Mouse (Mus musculus) heart, embryonic 16.5 days (tissue): ENCODE measurements at regions not wholly inside any gene's neighbourhood (a gene's known extent, or its start where the extent isn't known, plus 50 kb on each side); places are given as distances from the start of the nearest gene placed in this dataset.
"Not testable (repeated sequence)": the region's sequence is repeated elsewhere in the genome, so short reads cannot be mapped to it uniquely, and the experiment has no call there.

ENCODE experiments used
- ATAC-seq: fragments of 200-750 bp; cut with Nextera tagmentation; replicated peaks from 2 replicates; pipeline ENCODE4 v1.8.0; 2017; ENCODE audit warnings: moderate number of reproducible peaks; ENCODE audit not compliant: insufficient read depth, low FRiP score; ENCODE audit errors: extremely low read depth
- H3K27ac ChIP-seq: fragments of 300-500 bp; sonication (generic); 2 replicates; pipeline ENCODE4 v1.5.1; 2014; ENCODE audit warnings: mild to moderate bottlenecking, low read length, control low read depth, moderate library complexity
- H3K27me3 ChIP-seq: fragments of 300-500 bp; sonication (generic); 2 replicates; pipeline ENCODE4 v1.6.1; 2014; ENCODE audit warnings: low read length, mixed read lengths; ENCODE audit not compliant: control insufficient read depth, insufficient read depth
- H3K36me3 ChIP-seq: fragments of 300-500 bp; sonication (generic); 2 replicates; pipeline ENCODE4 v1.6.1; 2014; ENCODE audit not compliant: control insufficient read depth, insufficient read depth
- H3K4me1 ChIP-seq: fragments of 300-500 bp; sonication (generic); 2 replicates; pipeline ENCODE4 v1.6.1; 2014; ENCODE audit warnings: low read length, mixed read lengths; ENCODE audit not compliant: control insufficient read depth, insufficient read depth
- H3K4me2 ChIP-seq: fragments of 300-500 bp; sonication (generic); 2 replicates; pipeline ENCODE4 v1.6.1; 2014; ENCODE audit warnings: low read depth, mild to moderate bottlenecking, control low read depth, low read length
- H3K4me3 ChIP-seq: fragments of 300-500 bp; sonication (generic); 2 replicates; pipeline ENCODE4 v1.5.1; 2014; ENCODE audit warnings: mild to moderate bottlenecking, control low read depth, low read length
- H3K9ac ChIP-seq: fragments of 300-500 bp; sonication (generic); 2 replicates; pipeline ENCODE4 v1.6.1; 2014; ENCODE audit warnings: low read length, control low read depth
- H3K9me3 ChIP-seq: fragments of 300-500 bp; sonication (generic); replicated peaks from 2 replicates; pipeline ENCODE4 v1.6.1; 2016; ENCODE audit warnings: low read length; ENCODE audit not compliant: control insufficient read depth
- WGBS: fragments of 180-500 bp; shearing (Covaris S2); extraction: QIAGEN DNeasy Blood & Tissue Kit; methylation state at CpG from one replicate; pipeline ENCODE4 v1.1.7; 2014; 5-methylcytosine and 5-hydroxymethylcytosine counted together

GRCm38 (mm10) chr8:19976461-19976860, 73.3 kb downstream of the Gm31371 start:
- H3K27me3 ChIP-seq, H3K36me3 ChIP-seq, H3K9me3 ChIP-seq, H3K4me3 ChIP-seq, H3K4me2 ChIP-seq, H3K27ac ChIP-seq, ATAC-seq, H3K4me1 ChIP-seq, H3K9ac ChIP-seq: not testable (repeated sequence)

- peak overlapping the region; percentile 76 for H3K4me2 ChIP-seq
- peak overlapping the region; percentile 80 for H3K9ac ChIP-seq
- peak overlapping the region; percentile 65 for H3K4me3 ChIP-seq
- H3K27me3 ChIP-seq: no peaks in the 10 kb centered on the region
- peaks cover 3% of the 10 kb centered on the region; the same call in 1 of the 2 replicates for H3K36me3 ChIP-seq
- no peaks in the 10 kb centered on the region for H3K4me1 ChIP-seq
- WGBS: 8% methylated on average over 42 of the region's 42 CpGs
- peaks cover 9% of the 10 kb centered on the region for H3K9me3 ChIP-seq
- peak; percentile 88 for ATAC-seq
- H3K27ac ChIP-seq: no peak overlapping the region
Observed at GRCm38 (mm10) chr8:19979536-19980345, 76.5 kb downstream of the Gm31371 start.

- Histone ChIP-seq H3K4me2 (peak overlapping the region; percentile 76), H3K4me3 (peak overlapping the region; percentile 65), H3K9ac (peak overlapping the region; percentile 80)
- H3K36me3 ChIP-seq, H3K9me3 ChIP-seq, ATAC-seq, H3K27me3 ChIP-seq, H3K4me1 ChIP-seq, H3K27ac ChIP-seq: not testable (repeated sequence)
- 22% methylated on average over 26 of the region's 26 CpGs for WGBS
Observed at GRCm38 (mm10) chr8:19980346-19980726, 77.1 kb downstream of the Gm31371 start.

GRCm38 (mm10) chr8:20008106-20008505, 104.9 kb downstream of the Gm31371 start:
- ATAC-seq, H3K9me3 ChIP-seq, H3K36me3 ChIP-seq, H3K4me1 ChIP-seq, H3K9ac ChIP-seq, H3K27me3 ChIP-seq, H3K4me3 ChIP-seq, H3K27ac ChIP-seq, H3K4me2 ChIP-seq: not testable (repeated sequence)
- 75% methylated on average over 3 of the region's 3 CpGs for WGBS

GRCm38 (mm10) chr8:20010947-20011346, 107.8 kb downstream of the Gm31371 start:
- H3K27me3 ChIP-seq, H3K9me3 ChIP-seq, H3K4me2 ChIP-seq, H3K9ac ChIP-seq, H3K27ac ChIP-seq, H3K4me1 ChIP-seq, H3K36me3 ChIP-seq, H3K4me3 ChIP-seq, ATAC-seq: not testable (repeated sequence)
- WGBS: 66% methylated on average over 8 of the region's 8 CpGs

GRCm38 (mm10) chr8:20013278-20013677, 110.1 kb downstream of the Gm31371 start:
- not testable (repeated sequence) for H3K27ac ChIP-seq, H3K4me2 ChIP-seq, H3K9ac ChIP-seq, H3K9me3 ChIP-seq, H3K4me1 ChIP-seq, H3K27me3 ChIP-seq, H3K4me3 ChIP-seq, H3K36me3 ChIP-seq, ATAC-seq
- WGBS: 74% methylated on average over 7 of the region's 7 CpGs

GRCm38 (mm10) chr8:20014451-20015130, 111.4 kb downstream of the Gm31371 start:
- not testable (repeated sequence) for H3K27ac ChIP-seq, H3K4me3 ChIP-seq, H3K36me3 ChIP-seq, H3K9me3 ChIP-seq, H3K4me1 ChIP-seq, H3K4me2 ChIP-seq, H3K27me3 ChIP-seq, ATAC-seq, H3K9ac ChIP-seq
- 52% methylated on average over 5 of the region's 5 CpGs for WGBS

GRCm38 (mm10) chr8:20015411-20016081, 112.4 kb downstream of the Gm31371 start:
- H3K27me3 ChIP-seq, H3K27ac ChIP-seq, H3K9ac ChIP-seq, H3K36me3 ChIP-seq, H3K4me2 ChIP-seq, ATAC-seq, H3K4me1 ChIP-seq, H3K4me3 ChIP-seq, H3K9me3 ChIP-seq: not testable (repeated sequence)
- 81% methylated on average over 6 of the region's 6 CpGs for WGBS
